Mouse (Mus musculus): Measurements from ENCODE around the gene Mgp. TPM values are rescaled to one million over a fixed set of nuclear protein-coding genes. Genes with fewer than 3 reads are reported as not detected.

The Mgp gene
- 213 and 233 TPM in 2 replicates for polyA plus RNA-seq (2012; rRNA removed)

GRCm38 (mm10) chr6:136875670-136876069 lies at the start of gene Mgp:
Gene Mgp (minus strand): TSS chr6:136875823.

GRCm38 (mm10) chr6:136923532-136923931 lies 47.9 kb upstream of the Mgp start, which contains the start of gene Pde6h:
Gene Pde6h (plus strand): TSS chr6:136923832.

GRCm38 (mm10) chr6:136922080-136922479 lies 46.5 kb upstream of the Mgp start, which contains the start of gene Erp27:
Gene Erp27 (minus strand): TSS chr6:136922180.

GRCm38 (mm10) chr6:136857186-136857872 lies 18.3 kb downstream of the Mgp start, which contains the start of gene Art4:
Gene Art4 (minus strand): TSS chr6:136857733.

GRCm38 (mm10) chr6:136835352-136835751 lies 40.3 kb downstream of the Mgp start, which contains the start of gene Smco3:
Gene Smco3 (minus strand): TSS chr6:136835452.

GRCm38 (mm10) chr6:136827881-136828561 lies 47.6 kb downstream of the Mgp start, which contains the start of gene Wbp11:
Gene Wbp11 (minus strand): TSS chr6:136828233.

GRCm38 (mm10) chr6:136827516-136827880 lies 48.1 kb downstream of the Mgp start, which contains the start of gene BC049715:
Gene BC049715 (plus strand): TSS chr6:136827626.

Other genes starting within 250 kb of the Mgp start
- gene Plbd1, start 213.9 kb downstream of the Mgp start, polyA plus RNA-seq (2012; rRNA removed): 7.0 and 7.7 TPM in 2 replicates
- 0.26 and 0.27 TPM in 2 replicates for gene Gucy2c, start 94.1 kb downstream of the Mgp start, polyA plus RNA-seq (2012; rRNA removed)
- 0.41 and 0.69 TPM in 2 replicates for gene Hist4h4, start 71.4 kb downstream of the Mgp start, polyA plus RNA-seq (2012; rRNA removed)
- 241 and 664 TPM in 2 replicates for gene H2afj, start 67.6 kb downstream of the Mgp start, polyA plus RNA-seq (2012; rRNA removed)
- gene BC049715, start 48.2 kb downstream of the Mgp start, polyA plus RNA-seq (2012; rRNA removed): 0.03 and 0.63 TPM in 2 replicates
- 17.8 and 18.8 TPM in 2 replicates for gene Wbp11, start 47.6 kb downstream of the Mgp start, polyA plus RNA-seq (2012; rRNA removed)
- not detected in 2 replicates for gene Smco3, start 40.4 kb downstream of the Mgp start, polyA plus RNA-seq (2012; rRNA removed)
- gene Art4, start 18.1 kb downstream of the Mgp start, polyA plus RNA-seq (2012; rRNA removed): 0.24 and 0.30 TPM in 2 replicates
- not detected in 2 replicates for gene Erp27, start 46.4 kb upstream of the Mgp start, polyA plus RNA-seq (2012; rRNA removed)
- gene Pde6h, start 48.0 kb upstream of the Mgp start, polyA plus RNA-seq (2012; rRNA removed): 0.01 TPM in 1 of 2 replicates, not detected in the other
- gene Arhgdib, start 66.1 kb upstream of the Mgp start, polyA plus RNA-seq (2012; rRNA removed): 5.7 and 11.6 TPM in 2 replicates